Mouse (Mus musculus): ENCODE measurements around the gene 6430628N08Rik.

6430628N08Rik gene

DNA sequence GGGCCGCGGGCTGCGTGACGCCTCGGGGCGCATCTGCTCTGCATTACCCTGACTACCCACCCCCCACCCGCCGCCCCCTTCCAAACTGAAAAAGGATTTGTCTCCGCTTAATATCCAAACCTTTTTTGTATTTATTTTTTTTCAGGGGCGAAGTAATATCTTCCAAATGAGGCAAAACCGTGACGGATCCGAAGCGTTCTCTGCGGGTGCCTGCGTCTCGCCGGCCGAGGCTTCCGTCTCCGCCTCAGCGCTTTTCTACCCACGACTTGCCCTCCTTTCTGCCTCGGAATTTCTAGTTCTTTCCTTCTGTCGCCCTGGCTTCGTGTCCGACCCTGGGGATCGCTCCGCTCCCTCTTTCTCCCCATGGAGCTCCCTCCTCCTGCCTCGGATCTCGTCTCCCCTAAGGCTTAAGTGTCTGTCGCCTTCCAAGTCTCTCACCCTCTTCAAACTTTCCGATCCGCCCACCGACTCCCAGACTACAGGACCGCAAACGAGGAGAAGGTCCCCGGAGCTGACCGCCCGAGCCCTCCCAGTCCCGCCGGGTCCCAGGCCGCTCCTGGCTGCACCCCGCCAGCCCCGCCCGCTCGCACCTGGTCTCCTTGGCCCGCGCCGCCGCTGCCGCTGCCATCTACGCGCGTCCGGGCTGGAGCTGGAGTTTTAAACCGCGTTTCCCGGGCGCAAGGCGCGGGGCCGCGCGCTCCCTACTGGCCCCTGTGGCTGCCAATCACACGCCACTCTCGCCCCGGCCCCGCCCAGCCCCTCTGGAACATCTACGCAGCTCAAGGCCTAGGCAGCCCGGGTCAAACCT lies 49.0 kb downstream of the 6430628N08Rik start, which contains the start of gene Dmbx1:
Gene Dmbx1 (minus strand): TSS at position 632 of the 808 bp plus-strand sequence.
- DNase-seq (ENCODE audit: low spot score): no peak

GRCm38 (mm10) chr4:115940681-115941080 lies 50.2 kb downstream of the 6430628N08Rik start:
- DNase-seq (ENCODE audit: low spot score): no peak

GRCm38 (mm10) chr4:115941242-115941820 lies 50.9 kb downstream of the 6430628N08Rik start:
- no peak for DNase-seq (ENCODE audit: low spot score)

DNA sequence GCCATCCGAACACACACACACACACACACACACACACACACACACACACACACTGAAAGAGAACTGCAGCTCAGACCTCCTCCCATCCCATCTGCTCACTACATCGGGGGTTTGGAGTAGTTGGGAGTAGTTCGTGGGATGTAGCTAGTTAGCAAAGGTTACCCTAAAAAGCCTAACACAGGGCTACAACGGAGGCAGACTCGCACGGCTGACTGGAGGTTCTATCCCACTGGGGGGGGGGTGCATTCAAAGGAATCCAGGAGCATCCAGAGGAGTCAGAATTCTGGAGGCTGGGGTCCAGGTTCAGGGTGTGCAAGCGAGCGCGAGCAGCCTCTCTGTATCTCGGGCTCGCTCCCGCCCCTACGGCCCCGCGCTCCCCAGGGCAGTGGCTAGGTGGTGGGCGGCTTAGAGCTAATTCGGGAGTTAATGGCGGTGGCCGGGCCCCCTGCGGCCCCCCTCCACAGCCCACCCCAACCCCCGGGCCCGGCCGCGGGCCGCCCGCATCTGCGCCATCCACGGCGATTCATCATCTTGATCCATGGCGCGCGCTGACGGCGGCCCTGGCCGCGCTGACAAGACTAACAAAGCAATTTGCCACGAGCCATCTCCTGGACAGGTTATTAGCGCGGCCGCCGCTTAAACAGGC lies 53.3 kb downstream of the 6430628N08Rik start:
- no peak for DNase-seq (ENCODE audit: low spot score)
